Mouse (Mus musculus) c-Kit-positive CD71-positive TER-119-negative erythroid progenitor cells, embryonic 14.5 days (primary cell): ENCODE measurements at regions not wholly inside any gene's neighbourhood (a gene's known extent, or its start where the extent isn't known, plus 50 kb on each side); places are given as distances from the start of the nearest gene placed in this dataset.

Experiments used
- DNase-seq: peaks from one replicate; pipeline ENCODE4 v3.0.0-alpha.2; 2013; ENCODE audit warnings: low read depth

GRCm38 (mm10) chr8:116452806-116453205 lies 52.0 kb upstream of the Dynlrb2 start:
- DNase-seq, result no peak

- no peak for DNase-seq
These were observed 53.4 kb upstream of the Dynlrb2 start for GRCm38 (mm10) chr8:116451397-116451796.

- no peak for DNase-seq
These were observed 57.3 kb upstream of the Dynlrb2 start for GRCm38 (mm10) chr8:116447452-116447851.

- DNase-seq, result no peak
These were observed 61.9 kb upstream of the Dynlrb2 start for GRCm38 (mm10) chr8:116442827-116443226.

- peak; percentile 21 for DNase-seq
These were observed 65.9 kb upstream of the Dynlrb2 start for GRCm38 (mm10) chr8:116438895-116439294.

GRCm38 (mm10) chr8:116435268-116435980 lies 69.3 kb upstream of the Dynlrb2 start:
- DNase-seq, result no peak

- no peak for DNase-seq
These were observed 74.7 kb upstream of the Dynlrb2 start for GRCm38 (mm10) chr8:116430051-116430450.

GRCm38 (mm10) chr8:116429649-116430048 lies 75.1 kb upstream of the Dynlrb2 start:
- DNase-seq, result no peak

GRCm38 (mm10) chr8:116422826-116423225 lies 81.9 kb upstream of the Dynlrb2 start:
- DNase-seq, result no peak

- no peak for DNase-seq
These were observed 92.1 kb upstream of the Dynlrb2 start for GRCm38 (mm10) chr8:116412703-116413102.

- no peak for DNase-seq
These were observed 94.7 kb upstream of the Dynlrb2 start for GRCm38 (mm10) chr8:116410041-116410440.

GRCm38 (mm10) chr8:116409011-116409410 lies 95.8 kb upstream of the Dynlrb2 start:
- no peak for DNase-seq

GRCm38 (mm10) chr8:116404571-116404970 lies 100.2 kb upstream of the Dynlrb2 start:
- DNase-seq, result no peak

GRCm38 (mm10) chr8:116403366-116403765 lies 101.4 kb upstream of the Dynlrb2 start:
- DNase-seq, result no peak

GRCm38 (mm10) chr8:116399452-116399851 lies 105.3 kb upstream of the Dynlrb2 start:
- DNase-seq, result no peak

GRCm38 (mm10) chr8:116398565-116399205 lies 106.1 kb upstream of the Dynlrb2 start:
- DNase-seq, result no peak

- no peak for DNase-seq
These were observed 119.4 kb upstream of the Dynlrb2 start for GRCm38 (mm10) chr8:116385193-116385955.

GRCm38 (mm10) chr8:116384418-116385089 lies 120.2 kb upstream of the Dynlrb2 start:
- no peak for DNase-seq

GRCm38 (mm10) chr8:116383495-116384417 lies 121.0 kb upstream of the Dynlrb2 start:
- DNase-seq, result no peak

- DNase-seq, result no peak
These were observed 121.7 kb upstream of the Dynlrb2 start for GRCm38 (mm10) chr8:116383036-116383435.

- no peak for DNase-seq
These were observed 124.2 kb upstream of the Dynlrb2 start for GRCm38 (mm10) chr8:116380601-116381000.
